Mouse (Mus musculus): ENCODE data around the gene Baz2b. TPM values are rescaled to one million over a fixed set of nuclear protein-coding genes. Genes with fewer than 3 reads are reported as not detected.

The Baz2b gene
- total and polyA plus RNA-seq, 3 experiments, result 5.7 to 11.4 TPM; not detected in 1

- DNase-seq (ENCODE audit: low read depth, low spot score), result peak; percentile 81
- peak overlapping the region; percentile 64 for H3K9ac ChIP-seq (ENCODE audit: control insufficient read depth, low read depth, low read length, poor library complexity, severe bottlenecking)
- peak overlapping the region; percentile 24 to 61; a peak in 3 of 4 replicates for H3K4me3 ChIP-seq (ENCODE audit: control insufficient read depth in 1 of 2, insufficient read depth in 1 of 2, low read depth in 2 of 2, low read length in 2 of 2)
- H3K9me3 ChIP-seq (replicated peaks; ENCODE audit: insufficient read depth, low read length), result no peaks in the 10 kb centered on the region
- H3K36me3 ChIP-seq (ENCODE audit: control insufficient read depth in 1 of 2, insufficient read depth in 2 of 2, low read length in 2 of 2), result peaks cover 0 to 15% of the 10 kb centered on the region in 2 experiments; a peak in 2 of 4 replicates
- H3K27ac ChIP-seq (ENCODE audit: control insufficient read depth, low read depth, low read length), result peak overlapping the region; percentile 36; the same call in 1 of the 2 replicates
- TF ChIP-seq CHD1 (IDR thresholded peaks at IDR 0.05; ENCODE audit: low read depth, low read length), result no peak
- no peak for TF ChIP-seq POLR2AphosphoS2 (IDR thresholded peaks at IDR 0.05; ENCODE audit: low read length)
- no peak for TF ChIP-seq KAT2A (conservative IDR thresholded peaks at IDR 0.05; ENCODE audit: low read depth, low read length)
- no peak for TF ChIP-seq MYB (IDR thresholded peaks at IDR 0.05; ENCODE audit: low read depth, low read length)
- TF ChIP-seq UBTF (IDR thresholded peaks at IDR 0.05; ENCODE audit: borderline replicate concordance, insufficient read depth, low read depth, low read length), result no peak
- no peak for TF ChIP-seq ZMIZ1 (IDR thresholded peaks at IDR 0.05; ENCODE audit: low read depth, low read length)
- TF ChIP-seq EP300 (IDR thresholded peaks at IDR 0.05; ENCODE audit: low read depth in 1 of 2, low read length in 2 of 2), result no peak
- peak; percentile 91 for TF ChIP-seq MAX (IDR thresholded peaks at IDR 0.05; ENCODE audit: low read length)
- 0 out of 2 replicates have a peak, but pooled peaks have one; percentile 19 for TF ChIP-seq MXI1 (IDR thresholded peaks at IDR 0.05; ENCODE audit: low read depth, low read length)
- no peak for TF ChIP-seq E2F4 (IDR thresholded peaks at IDR 0.05; ENCODE audit: borderline replicate concordance, low read depth, low read length)
- no peak for TF ChIP-seq TCF12 (IDR thresholded peaks at IDR 0.05; ENCODE audit: low read depth, low read length)
- TF ChIP-seq RCOR1 (IDR thresholded peaks at IDR 0.05; ENCODE audit: low read depth, low read length), result no peak
- no peak for TF ChIP-seq ETS1 (IDR thresholded peaks at IDR 0.05; ENCODE audit: low read depth, low read length)
- 0 out of 2 replicates have a peak, but pooled peaks have one; percentile 15 for TF ChIP-seq TBP (IDR thresholded peaks at IDR 0.05; ENCODE audit: low read depth, low read length)
- 0 out of 2 replicates have a peak, but pooled peaks have one; percentile 19 for TF ChIP-seq NELFE (IDR thresholded peaks at IDR 0.05; ENCODE audit: low read depth, low read length)
- TF ChIP-seq SMC3 (IDR thresholded peaks at IDR 0.05; ENCODE audit: low read depth, low read length), result no peak
- TF ChIP-seq MEF2A (IDR thresholded peaks at IDR 0.05; ENCODE audit: extremely low read depth, insufficient replicate concordance, low read depth, low read length, poor library complexity, severe bottlenecking), result no peak
- TF ChIP-seq MYC (IDR thresholded peaks at IDR 0.05; ENCODE audit: low read depth, low read length), result peak; percentile 75; the same call in 1 of the 2 replicates
- TF ChIP-seq USF1 (IDR thresholded peaks at IDR 0.05; ENCODE audit: low read depth, low read length), result no peak
- no peak for TF ChIP-seq NRF1 (IDR thresholded peaks at IDR 0.05; ENCODE audit: insufficient read depth, low read depth, low read length, poor library complexity, severe bottlenecking)
- no peak for TF ChIP-seq TAL1 (IDR thresholded peaks at IDR 0.05; ENCODE audit: low read length)
- peak in 1 of 2 experiments; percentile 57; a peak in 2 of 4 replicates for TF ChIP-seq POLR2A (IDR thresholded peaks at IDR 0.05; ENCODE audit: control insufficient read depth in 1 of 2, insufficient read depth in 1 of 2, low read depth in 1 of 2, low read length in 2 of 2, poor library complexity in 1 of 2)
- TF ChIP-seq HCFC1 (IDR thresholded peaks at IDR 0.05; ENCODE audit: low read depth, low read length), result peak; percentile 55; the same call in 1 of the 2 replicates
- H3K27me3 ChIP-seq (ENCODE audit: control insufficient read depth in 1 of 2, insufficient read depth in 2 of 2, low read length in 2 of 2), result no peaks in the 10 kb centered on the region
- peaks cover 7 to 15% of the 10 kb centered on the region in 2 experiments for H3K4me1 ChIP-seq (ENCODE audit: control insufficient read depth in 1 of 2, insufficient read depth in 2 of 2, low read length in 2 of 2)
- H3K79me2 ChIP-seq (ENCODE audit: control insufficient read depth, insufficient read depth, low read length, poor library complexity), result peaks cover 2% of the 10 kb centered on the region; the same call in 1 of the 2 replicates
These were observed 240.5 kb downstream of the Baz2b start for GRCm38 (mm10) chr2:59969099-59969498.
